Mouse (Mus musculus) limb, embryonic 15.5 days (tissue): ENCODE results near the gene Foxp1. TPM values are rescaled to one million over a fixed set of nuclear protein-coding genes. Genes with fewer than 3 reads are reported as not detected.

Source experiments
- ATAC-seq: fragments of 200-750 bp; cut with Nextera tagmentation; 2 replicates; pipeline ENCODE4 v1.8.0; 2017; ENCODE audit warnings: low read depth, moderate TSS enrichment; ENCODE audit not compliant: insufficient number of reproducible peaks, low FRiP score, low TSS enrichment
- H3K27ac ChIP-seq: fragments of 300-500 bp; sonication (generic); 2 replicates; pipeline ENCODE4 v1.5.1; 2015; ENCODE audit warnings: moderate library complexity, mild to moderate bottlenecking, inconsistent platforms
- H3K27me3 ChIP-seq: fragments of 300-500 bp; sonication (generic); 2 replicates; pipeline ENCODE4 v1.6.1; 2015; ENCODE audit warnings: inconsistent platforms
- H3K36me3 ChIP-seq: fragments of 300-500 bp; sonication (generic); 2 replicates; pipeline ENCODE4 v1.6.1; 2015; ENCODE audit warnings: inconsistent platforms
- H3K4me1 ChIP-seq: fragments of 300-500 bp; sonication (generic); 2 replicates; pipeline ENCODE4 v1.6.1; 2015; ENCODE audit warnings: inconsistent platforms
- H3K4me2 ChIP-seq: fragments of 300-500 bp; sonication (generic); 2 replicates; pipeline ENCODE4 v1.6.1; 2015; ENCODE audit warnings: mild to moderate bottlenecking, inconsistent platforms
- H3K4me3 ChIP-seq: fragments of 300-500 bp; sonication (generic); 2 replicates; pipeline ENCODE4 v1.5.1; 2015; ENCODE audit warnings: mild to moderate bottlenecking, inconsistent platforms
- H3K9ac ChIP-seq: fragments of 300-500 bp; sonication (generic); 2 replicates; pipeline ENCODE4 v1.6.1; 2015; ENCODE audit warnings: inconsistent platforms
- H3K9me3 ChIP-seq: fragments of 300-500 bp; sonication (generic); 2 replicates; pipeline ENCODE4 v1.6.1; 2016; ENCODE audit warnings: inconsistent platforms
- WGBS: fragments of 180-500 bp; shearing (Covaris S2); methylation state at CpG from one replicate; pipeline ENCODE4 v1.1.7; 2015; 5-methylcytosine and 5-hydroxymethylcytosine counted together
- polyA plus RNA-seq: library from polyadenylated mRNA; unstranded; fragments of >200 nt; fragmentation: Nextera tagmentation; extraction: Ambion mirVana; gene quantifications from 2 replicates; pipeline ENCODE4 v1.2.1, GENCODE M21; 2015

The Foxp1 gene
- polyA plus RNA-seq, 1 experiment from 2014 or later: 142 TPM

DNA sequence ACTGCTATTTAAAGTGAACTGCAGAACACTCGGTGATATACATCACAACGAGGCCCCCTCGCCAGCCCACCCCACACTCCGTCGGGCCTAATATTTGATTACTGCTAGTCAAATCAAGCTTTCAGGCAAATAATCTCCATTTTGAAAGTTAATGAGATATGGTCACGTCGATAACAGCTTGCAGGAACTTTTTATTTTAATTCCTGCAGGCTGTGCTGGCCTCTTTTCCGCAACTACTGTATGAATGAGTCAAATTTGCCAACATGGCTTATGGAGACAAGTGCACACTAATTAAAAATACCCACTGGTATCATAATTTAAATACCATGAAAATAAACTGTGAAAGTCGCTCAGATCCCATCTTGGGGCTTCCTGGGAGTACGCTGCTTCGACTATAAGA, 385.4 kb downstream of the Foxp1 start:
- no peaks in the 10 kb centered on the region for H3K36me3 ChIP-seq
- no peak for ATAC-seq
- 65% methylated on average over 11 of the region's 11 CpGs for WGBS

DNA sequence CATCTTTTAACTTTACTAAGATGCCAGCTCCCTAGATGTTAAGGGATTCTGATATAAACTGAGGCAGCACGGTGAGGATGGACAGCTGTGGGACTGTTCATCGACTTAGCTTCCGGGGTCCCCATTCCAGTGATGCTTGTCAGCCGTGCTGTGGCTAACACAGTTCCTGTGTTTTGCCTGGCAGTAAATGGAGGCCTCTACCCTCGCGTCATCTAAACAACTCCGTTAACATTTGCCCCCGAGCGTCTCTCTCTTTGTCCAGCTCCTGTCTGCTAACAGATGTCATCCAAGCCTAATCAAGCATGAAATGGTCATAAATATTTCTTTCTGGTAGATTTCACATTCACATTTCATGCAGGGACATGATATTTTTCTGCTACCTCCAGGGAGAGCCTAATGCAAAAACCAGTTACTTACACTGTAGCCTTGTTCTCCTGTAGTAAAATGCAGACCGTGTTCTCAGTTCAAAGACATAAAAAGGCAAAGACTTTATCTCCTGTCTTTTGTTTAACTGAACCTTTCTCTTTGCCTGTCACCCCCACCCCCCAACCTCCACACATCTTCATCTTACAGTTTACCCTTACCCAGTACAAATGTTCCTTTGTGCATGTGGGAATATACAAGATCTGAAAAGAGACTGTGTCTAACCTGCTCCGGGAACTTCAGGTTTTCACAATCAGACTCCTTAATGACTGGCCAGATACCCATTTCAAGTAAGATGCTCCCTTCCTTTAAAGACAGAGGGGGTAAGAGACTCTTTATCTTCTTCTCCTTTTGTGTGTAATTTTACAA, 386.4 kb downstream of the Foxp1 start:
- Histone ChIP-seq H3K36me3 (no peaks in the 10 kb centered on the region), H3K9ac (no peak overlapping the region), H3K27ac (no peak overlapping the region), H3K4me3 (no peak overlapping the region), H3K27me3 (no peaks in the 10 kb centered on the region), H3K4me2 (no peak overlapping the region), H3K9me3 (no peaks in the 10 kb centered on the region), H3K4me1 (peaks cover 22% of the 10 kb centered on the region)
- ATAC-seq: no peak
- WGBS: 25% methylated on average over 11 of the region's 11 CpGs

More for the DNA sequence above, 385.4 kb downstream of the Foxp1 start:
- Histone ChIP-seq H3K4me2 (no peak overlapping the region), H3K4me3 (no peak overlapping the region), H3K4me1 (peaks cover 17% of the 10 kb centered on the region), H3K9me3 (no peaks in the 10 kb centered on the region), H3K27me3 (no peaks in the 10 kb centered on the region), H3K27ac (no peak overlapping the region), H3K9ac (no peak overlapping the region)

DNA sequence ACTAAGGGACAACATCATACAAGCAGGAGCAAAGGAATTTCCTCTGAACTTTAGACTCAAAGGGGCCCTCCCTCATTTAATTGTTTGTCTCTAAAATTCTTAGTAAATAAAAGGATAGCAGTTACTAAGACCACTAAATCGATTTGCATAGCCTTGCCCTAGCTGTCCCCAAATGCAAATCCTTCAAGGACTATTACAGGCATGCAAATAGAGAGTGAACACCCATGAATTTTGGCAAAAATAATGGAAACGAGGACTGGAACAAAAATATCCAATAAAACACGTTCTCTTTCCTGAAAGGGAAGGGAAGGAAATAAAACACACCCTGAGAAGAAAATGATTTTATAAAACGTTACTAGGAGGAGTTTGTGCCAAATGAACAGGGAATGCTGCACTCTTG, 390.7 kb downstream of the Foxp1 start:
- WGBS: 24% methylated on average over 4 of the region's 4 CpGs
- no peaks in the 10 kb centered on the region for H3K9me3 ChIP-seq
- H3K4me2 ChIP-seq: no peak overlapping the region
- H3K27ac ChIP-seq: 0 out of 2 replicates have a peak overlapping the region, but pooled peaks have one; percentile 68
- H3K36me3 ChIP-seq: no peaks in the 10 kb centered on the region
- peaks cover 29% of the 10 kb centered on the region for H3K4me1 ChIP-seq
- no peak overlapping the region for H3K4me3 ChIP-seq
- H3K27me3 ChIP-seq: no peaks in the 10 kb centered on the region
- no peak for ATAC-seq
- no peak overlapping the region for H3K9ac ChIP-seq

DNA sequence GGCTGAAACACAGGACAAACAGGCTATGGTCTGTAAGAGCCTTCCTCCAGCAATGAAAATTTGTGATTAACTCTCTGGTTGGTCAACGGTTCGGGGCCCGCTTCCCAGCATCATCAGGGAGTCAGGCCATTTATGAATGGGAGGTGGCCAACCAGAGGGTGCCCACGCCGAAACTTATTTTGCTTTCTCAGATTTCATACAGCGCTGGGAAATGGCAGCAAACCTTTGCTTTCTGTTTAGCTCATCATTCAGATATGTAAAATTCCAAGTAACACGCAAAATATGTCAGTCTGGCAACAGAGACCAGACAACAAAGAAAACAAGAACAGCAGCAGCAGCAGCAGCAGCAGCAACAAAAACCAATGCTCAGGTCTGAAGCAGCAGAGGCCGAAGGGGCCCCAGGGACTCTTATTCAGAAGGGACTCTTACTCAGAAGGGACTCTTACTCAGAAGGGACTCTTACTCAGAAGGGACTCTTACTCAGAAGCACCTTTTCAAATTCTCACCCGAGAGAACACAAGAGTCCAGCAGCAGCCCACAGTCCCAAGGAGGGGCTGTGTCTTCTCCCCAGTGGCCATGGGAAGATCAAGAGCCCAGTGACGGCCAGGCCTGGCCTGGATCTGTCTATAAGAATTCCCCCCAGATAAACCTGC, 391.6 kb downstream of the Foxp1 start:
- H3K36me3 ChIP-seq: no peaks in the 10 kb centered on the region
- H3K4me1 ChIP-seq: peaks cover 24% of the 10 kb centered on the region
- no peak overlapping the region for H3K4me3 ChIP-seq
- 57% methylated on average over 10 of the region's 10 CpGs for WGBS
- no peak for ATAC-seq
- no peaks in the 10 kb centered on the region for H3K9me3 ChIP-seq
- no peaks in the 10 kb centered on the region for H3K27me3 ChIP-seq
- no peak overlapping the region for H3K9ac ChIP-seq
- peak overlapping the region; percentile 68 for H3K27ac ChIP-seq
- H3K4me2 ChIP-seq: no peak overlapping the region

DNA sequence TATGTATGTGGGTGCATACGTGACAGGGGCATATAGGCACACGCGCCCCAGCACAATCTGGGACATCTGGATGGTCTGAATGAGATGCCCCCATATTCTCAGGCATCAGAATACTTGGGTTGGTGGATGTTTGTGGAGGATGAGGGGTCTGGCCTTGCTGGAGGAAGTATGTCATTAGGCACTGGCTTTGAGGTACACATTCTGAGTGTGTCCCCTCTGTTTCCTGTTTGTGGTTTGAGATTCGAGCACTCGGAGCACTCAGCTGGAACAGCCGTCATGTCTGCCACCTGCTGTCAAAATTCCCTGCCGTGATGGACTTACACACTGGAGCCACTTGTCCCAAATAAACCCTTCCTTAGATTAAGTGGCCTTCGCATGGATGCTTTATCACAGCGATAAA, 395.8 kb downstream of the Foxp1 start:
- H3K4me3 ChIP-seq: no peak overlapping the region
- H3K4me1 ChIP-seq: peaks cover 12% of the 10 kb centered on the region
- H3K9me3 ChIP-seq: no peaks in the 10 kb centered on the region
- H3K9ac ChIP-seq: no peak overlapping the region
- no peak overlapping the region for H3K4me2 ChIP-seq
- no peak for ATAC-seq
- no peaks in the 10 kb centered on the region for H3K36me3 ChIP-seq
- no peak overlapping the region for H3K27ac ChIP-seq
- WGBS: 81% methylated on average over 9 of the region's 9 CpGs
- H3K27me3 ChIP-seq: no peaks in the 10 kb centered on the region

- no peak for ATAC-seq
- H3K9me3 ChIP-seq: no peaks in the 10 kb centered on the region
- WGBS: 89% methylated on average over 8 of the region's 8 CpGs
Observed at GRCm38 (mm10) chr6:99120776-99121766, 401.4 kb downstream of the Foxp1 start.

GRCm38 (mm10) chr6:99118534-99118933, 404.0 kb downstream of the Foxp1 start:
- no peaks in the 10 kb centered on the region for H3K36me3 ChIP-seq
- H3K4me1 ChIP-seq: peaks cover 14% of the 10 kb centered on the region; the same call in 1 of the 2 replicates
- no peak overlapping the region for H3K9ac ChIP-seq
- H3K4me3 ChIP-seq: no peak overlapping the region
- no peak overlapping the region for H3K4me2 ChIP-seq
- ATAC-seq: no peak
- no peak overlapping the region; the same call in 1 of the 2 replicates for H3K27ac ChIP-seq
- H3K9me3 ChIP-seq: no peaks in the 10 kb centered on the region
- H3K27me3 ChIP-seq: no peaks in the 10 kb centered on the region
- 27% methylated on average over 4 of the region's 4 CpGs for WGBS

More at GRCm38 (mm10) chr6:99120776-99121766, 401.4 kb downstream of the Foxp1 start:
- peaks cover 14% of the 10 kb centered on the region; the same call in 1 of the 2 replicates for H3K4me1 ChIP-seq
- no peak overlapping the region for H3K27ac ChIP-seq
- no peak overlapping the region for H3K4me2 ChIP-seq
- H3K9ac ChIP-seq: no peak overlapping the region
- H3K36me3 ChIP-seq: no peaks in the 10 kb centered on the region
- H3K4me3 ChIP-seq: no peak overlapping the region
- no peaks in the 10 kb centered on the region for H3K27me3 ChIP-seq

GRCm38 (mm10) chr6:99117411-99117810, 405.1 kb downstream of the Foxp1 start:
- no peaks in the 10 kb centered on the region for H3K36me3 ChIP-seq
- no peak overlapping the region for H3K4me3 ChIP-seq
- no peak for ATAC-seq
- H3K9ac ChIP-seq: no peak overlapping the region
- peaks cover 14% of the 10 kb centered on the region; the same call in 1 of the 2 replicates for H3K4me1 ChIP-seq
- no peak overlapping the region for H3K27ac ChIP-seq
- H3K4me2 ChIP-seq: no peak overlapping the region
- 89% methylated on average over 1 of the region's 1 CpGs for WGBS
- H3K27me3 ChIP-seq: no peaks in the 10 kb centered on the region
- H3K9me3 ChIP-seq: no peaks in the 10 kb centered on the region

- no peaks in the 10 kb centered on the region for H3K9me3 ChIP-seq
- no peaks in the 10 kb centered on the region for H3K36me3 ChIP-seq
- 69% methylated on average over 4 of the region's 4 CpGs for WGBS
Observed at GRCm38 (mm10) chr6:99111856-99112255, 410.7 kb downstream of the Foxp1 start.

GRCm38 (mm10) chr6:99108417-99108816, 414.1 kb downstream of the Foxp1 start:
- Histone ChIP-seq H3K4me3 (no peak overlapping the region), H3K27ac (no peak overlapping the region), H3K4me2 (no peak overlapping the region), H3K27me3 (no peaks in the 10 kb centered on the region), H3K9me3 (no peaks in the 10 kb centered on the region), H3K36me3 (no peaks in the 10 kb centered on the region), H3K9ac (no peak overlapping the region), H3K4me1 (peaks cover 9% of the 10 kb centered on the region; the same call in 1 of the 2 replicates)
- WGBS: 78% methylated on average over 4 of the region's 4 CpGs
- no peak for ATAC-seq

More at GRCm38 (mm10) chr6:99111856-99112255, 410.7 kb downstream of the Foxp1 start:
- H3K27me3 ChIP-seq: no peaks in the 10 kb centered on the region
- H3K4me2 ChIP-seq: no peak overlapping the region
- H3K27ac ChIP-seq: 0 out of 2 replicates have a peak overlapping the region, but pooled peaks have one; percentile 13
- ATAC-seq: no peak
- H3K9ac ChIP-seq: no peak overlapping the region
- H3K4me1 ChIP-seq: peaks cover 4% of the 10 kb centered on the region; the same call in 1 of the 2 replicates
- H3K4me3 ChIP-seq: no peak overlapping the region

DNA sequence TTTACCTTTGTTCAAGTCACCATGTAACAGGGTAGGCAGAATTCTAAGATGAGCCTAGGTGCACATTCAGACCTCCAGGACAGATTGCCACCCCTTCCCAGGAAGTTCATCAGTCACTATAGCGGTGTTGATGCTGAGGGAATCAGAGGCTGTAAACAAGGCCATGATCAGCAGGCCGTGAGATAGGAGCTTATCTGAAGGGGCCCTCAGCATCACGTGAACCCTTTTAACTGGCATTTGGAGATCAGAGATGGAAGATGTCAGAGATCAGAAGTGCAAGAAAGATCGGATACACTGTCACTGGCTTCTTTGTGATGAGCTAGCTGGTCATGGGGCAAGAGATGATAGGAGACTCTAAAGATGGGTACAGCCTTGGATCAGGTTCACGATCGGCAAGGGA, 414.8 kb downstream of the Foxp1 start:
- no peak overlapping the region for H3K27ac ChIP-seq
- H3K27me3 ChIP-seq: no peaks in the 10 kb centered on the region
- H3K9me3 ChIP-seq: no peaks in the 10 kb centered on the region
- no peak overlapping the region for H3K4me2 ChIP-seq
- H3K4me1 ChIP-seq: peaks cover 9% of the 10 kb centered on the region; the same call in 1 of the 2 replicates
- no peak overlapping the region for H3K4me3 ChIP-seq
- H3K36me3 ChIP-seq: no peaks in the 10 kb centered on the region
- no peak overlapping the region for H3K9ac ChIP-seq
- ATAC-seq: no peak
- 87% methylated on average over 6 of the region's 6 CpGs for WGBS
